Mouse (Mus musculus): ENCODE measurements around the gene D930048N14Rik.

DNA sequence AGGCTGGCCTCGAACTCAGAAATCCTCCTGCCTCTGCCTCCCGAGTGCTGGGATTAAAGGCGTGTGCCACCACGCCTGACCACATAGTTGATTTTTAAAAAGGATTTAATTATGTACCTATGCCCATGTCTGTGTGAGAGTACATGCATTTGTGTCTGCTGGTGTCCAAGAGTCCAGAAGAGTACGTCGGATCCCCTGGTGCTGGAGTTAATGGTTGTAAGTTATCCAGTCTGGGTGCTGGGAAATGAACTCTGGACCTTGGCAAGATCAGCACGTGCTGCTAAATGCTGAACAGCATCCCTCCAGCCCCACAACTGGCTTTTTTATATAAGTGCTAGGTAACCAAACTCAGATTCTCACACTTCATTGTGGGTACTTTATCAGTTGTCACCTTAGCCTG lies 20.1 kb downstream of the D930048N14Rik start:
- TF ChIP-seq TBP (conservative IDR thresholded peaks at IDR 0.05; ENCODE audit: low read depth, low read length) (no peak), CTCF (conservative IDR thresholded peaks at IDR 0.05 in 1 of 2, IDR thresholded peaks at IDR 0.05 in 1 of 2; ENCODE audit: low read depth in 2 of 2, low read length in 2 of 2) (no peak), NELFE (IDR thresholded peaks at IDR 0.05; ENCODE audit: low read depth, low read length) (no peak), GABPA (IDR thresholded peaks at IDR 0.05; ENCODE audit: insufficient replicate concordance, low read depth, low read length) (no peak), USF1 (IDR thresholded peaks at IDR 0.05; ENCODE audit: low read depth, low read length) (no peak), CHD1 (IDR thresholded peaks at IDR 0.05; ENCODE audit: low read depth, low read length) (no peak), POLR2A (IDR thresholded peaks at IDR 0.05; ENCODE audit: low read depth, low read length) (no peak), ELF1 (IDR thresholded peaks at IDR 0.05; ENCODE audit: low read depth, low read length) (no peak), MAX (IDR thresholded peaks at IDR 0.05; ENCODE audit: low read length) (no peak)
